Mouse (Mus musculus) CH12.LX (cell line): ENCODE measurements around the gene Nup188.

Experiments used
- CTCF ChIP-seq, 2 experiments: IDR thresholded peaks in 1 of 2; conservative IDR thresholded peaks in 1 of 2; 2 replicates each; pipeline ENCODE4 v1.5.1; 2011 to 2012; ENCODE audit warnings: low read depth in 2 of 2, low read length in 2 of 2, improper control_type of control experiment in 1 of 2, inconsistent platforms in 1 of 2, mild to moderate bottlenecking in 1 of 2, moderate library complexity in 1 of 2
- EP300 ChIP-seq: IDR thresholded peaks from 2 replicates; pipeline ENCODE4 v1.6.1; 2011; ENCODE audit warnings: low read length, improper control_type of control experiment
- KAT2A ChIP-seq: IDR thresholded peaks from 2 replicates; pipeline ENCODE4 v1.6.1; 2012; ENCODE audit warnings: low read length, improper control_type of control experiment, inconsistent platforms; ENCODE audit not compliant: insufficient replicate concordance
- NRF1 ChIP-seq: IDR thresholded peaks from 2 replicates; pipeline ENCODE4 v1.6.1; 2014; ENCODE audit warnings: low read depth, mild to moderate bottlenecking, inconsistent platforms, low read length, improper control_type of control experiment, moderate library complexity
- POLR2A ChIP-seq: IDR thresholded peaks from 2 replicates; pipeline ENCODE4 v1.6.1; 2011; ENCODE audit warnings: low read depth, mild to moderate bottlenecking, improper control_type of control experiment, low read length
- SIN3A ChIP-seq: IDR thresholded peaks from 2 replicates; pipeline ENCODE4 v1.6.1; 2012; ENCODE audit warnings: low read length, improper control_type of control experiment, inconsistent platforms
- TCF12 ChIP-seq: IDR thresholded peaks from 2 replicates; pipeline ENCODE4 v1.6.1; 2014; ENCODE audit warnings: low read depth, mild to moderate bottlenecking, inconsistent platforms, low read length, improper control_type of control experiment
- UBTF ChIP-seq: IDR thresholded peaks from 2 replicates; pipeline ENCODE4 v1.6.1; 2012; ENCODE audit warnings: low read depth, mild to moderate bottlenecking, inconsistent platforms, low read length, improper control_type of control experiment, moderate library complexity
- ZMIZ1 ChIP-seq: IDR thresholded peaks from 2 replicates; pipeline ENCODE4 v1.6.1; 2012; ENCODE audit warnings: low read depth, mild to moderate bottlenecking, inconsistent platforms, low read length, improper control_type of control experiment

DNA sequence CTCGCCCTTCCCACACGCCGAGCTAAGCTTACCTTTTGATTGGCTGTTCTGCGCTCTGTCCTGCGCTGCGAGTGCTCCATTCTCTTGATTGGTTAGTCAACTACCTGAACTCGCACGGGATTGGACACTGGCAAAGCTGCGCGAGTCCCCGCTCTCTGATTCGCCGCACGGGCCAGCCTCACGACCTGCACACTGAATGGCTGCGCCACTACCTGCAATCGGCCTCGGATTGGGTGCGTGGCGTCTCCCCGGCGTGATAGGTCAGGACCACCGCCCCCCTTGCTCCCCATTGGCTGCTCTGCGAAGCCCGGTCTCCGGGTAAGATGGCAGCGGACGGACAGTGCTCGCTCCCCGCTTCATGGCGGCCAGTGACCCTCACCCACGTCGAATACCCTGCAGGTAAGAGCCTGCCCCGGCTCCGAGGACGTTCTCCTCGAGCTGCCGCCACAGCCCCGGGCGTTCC, 105.9 kb downstream of the Nup188 start, which contains the start of gene Dolpp1:
- TF ChIP-seq EP300 (no peak), CTCF (conservative IDR thresholded peaks at IDR 0.05 in 1 of 2, IDR thresholded peaks at IDR 0.05 in 1 of 2; ENCODE audit: low read depth in 2 of 2, low read length in 2 of 2) (no peak), POLR2A (peak; percentile 71; the same call in 1 of the 2 replicates), KAT2A (no peak), ZMIZ1 (peak; percentile 83; the same call in 1 of the 2 replicates), UBTF (no peak), SIN3A (peak; percentile 81), TCF12 (peak; percentile 68; the same call in 1 of the 2 replicates), NRF1 (no peak)
